Mouse (Mus musculus) hindlimb bud, embryonic 11.5 days (tissue): ENCODE data around the gene Crispld2.

Experiments used
- DNase-seq: peaks from one replicate; pipeline ENCODE4 v3.0.0-alpha.2; 2012; ENCODE audit warnings: low read depth, low spot score; ENCODE audit errors: extremely low spot score

Crispld2 gene

DNA sequence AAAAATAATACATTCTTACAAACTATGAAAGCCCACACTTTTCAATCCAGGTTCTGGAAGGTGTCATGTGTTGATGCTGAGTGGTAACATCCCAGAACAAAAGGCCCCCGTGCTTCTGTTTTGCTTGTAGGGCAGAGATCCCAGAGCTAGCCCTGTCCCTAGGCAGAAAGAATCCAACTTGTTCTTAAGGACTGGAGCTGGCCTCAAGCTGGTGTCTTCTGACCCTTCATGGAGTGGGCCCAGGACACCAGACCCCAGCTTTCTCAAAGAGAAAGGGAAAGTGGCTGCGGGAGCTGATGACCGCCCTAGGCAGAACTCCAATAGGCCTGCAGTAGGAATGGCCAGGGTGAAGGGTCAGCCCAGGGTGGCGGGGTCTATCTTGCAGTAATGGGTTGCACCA lies 5.0 kb downstream of the Crispld2 start:
- DNase-seq = no peak

DNA sequence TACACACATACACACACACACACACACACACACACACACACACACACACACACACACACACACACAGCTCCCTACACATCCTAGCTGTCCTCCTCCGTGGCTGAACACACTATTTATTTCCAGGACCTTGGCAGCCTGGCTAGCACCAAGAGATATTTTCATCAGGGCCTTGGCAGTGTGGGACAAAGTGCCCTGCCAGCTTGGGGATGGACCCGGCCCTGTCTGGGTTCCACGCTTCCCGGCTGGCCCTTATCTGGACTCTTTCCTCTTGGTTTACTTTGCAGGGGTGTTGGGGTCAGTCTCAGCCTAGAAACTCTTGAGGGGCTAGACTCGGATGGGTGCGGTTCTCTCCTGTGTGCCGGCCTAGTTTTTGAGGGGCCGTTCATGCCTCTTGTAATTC lies 8.2 kb downstream of the Crispld2 start:
- no peak for DNase-seq

- no peak for DNase-seq
Observed at GRCm38 (mm10) chr8:120001712-120002111, 9.5 kb downstream of the Crispld2 start.

GRCm38 (mm10) chr8:120002348-120002747 lies 10.1 kb downstream of the Crispld2 start:
- DNase-seq = no peak

DNA sequence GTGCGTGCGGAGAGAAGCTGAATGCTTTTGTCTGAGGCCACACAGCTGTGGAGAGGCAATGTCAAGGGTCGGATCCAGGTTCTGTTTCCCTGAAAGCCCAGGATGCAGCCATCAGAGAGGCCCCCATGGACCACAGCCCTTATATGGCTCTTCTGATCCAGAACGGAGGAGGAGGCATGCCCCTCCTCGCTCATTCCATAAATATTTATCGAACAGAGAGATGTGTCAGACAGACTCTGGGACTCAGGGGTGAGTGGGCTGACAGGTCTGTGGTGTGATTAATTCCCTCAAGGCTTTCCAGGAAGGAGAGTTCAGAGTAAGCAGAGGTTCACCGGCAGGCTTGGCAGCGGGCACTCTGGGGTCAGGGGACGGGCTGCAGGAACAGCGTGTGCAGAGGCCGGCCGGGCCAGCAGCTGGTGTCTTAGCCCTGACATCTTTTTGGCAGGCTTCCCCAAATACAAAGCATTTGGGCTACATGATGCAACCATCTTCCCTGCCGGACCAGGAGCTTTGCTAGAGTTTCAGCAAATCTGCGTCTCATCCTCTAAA lies 12.0 kb downstream of the Crispld2 start:
- DNase-seq = no peak

DNA sequence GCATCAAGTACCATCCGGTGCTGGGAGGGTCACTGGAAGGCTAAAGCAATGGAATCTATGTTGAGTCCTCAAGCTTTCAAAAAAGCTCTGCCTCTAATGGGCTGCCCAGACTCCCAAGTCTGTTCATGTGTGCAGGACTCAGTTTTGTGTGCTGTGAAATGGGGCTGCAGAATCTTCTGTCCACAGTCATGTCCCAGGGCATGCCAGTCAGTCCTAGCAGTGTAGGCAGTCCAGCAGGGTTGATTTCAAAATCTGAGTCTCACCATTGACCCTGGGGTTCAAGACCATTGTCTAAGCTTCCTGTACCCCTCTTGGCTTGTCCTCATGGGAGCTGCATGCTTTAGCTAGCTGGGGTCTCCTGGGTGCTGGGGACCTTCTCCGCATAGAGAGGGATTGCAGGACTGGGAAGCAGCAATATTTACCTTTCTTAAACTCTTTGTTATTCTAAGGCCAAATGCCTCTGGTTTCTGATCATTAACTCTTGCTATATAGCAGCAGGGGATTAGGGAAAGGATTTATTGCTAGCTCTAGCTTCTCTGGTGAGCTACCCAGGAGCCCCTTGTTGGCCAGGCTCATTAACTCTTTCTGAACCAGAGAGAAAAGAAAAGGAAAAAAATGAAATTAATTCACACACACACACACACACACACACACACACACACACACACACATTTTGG lies 12.6 kb downstream of the Crispld2 start:
- DNase-seq = peak; percentile 62

DNA sequence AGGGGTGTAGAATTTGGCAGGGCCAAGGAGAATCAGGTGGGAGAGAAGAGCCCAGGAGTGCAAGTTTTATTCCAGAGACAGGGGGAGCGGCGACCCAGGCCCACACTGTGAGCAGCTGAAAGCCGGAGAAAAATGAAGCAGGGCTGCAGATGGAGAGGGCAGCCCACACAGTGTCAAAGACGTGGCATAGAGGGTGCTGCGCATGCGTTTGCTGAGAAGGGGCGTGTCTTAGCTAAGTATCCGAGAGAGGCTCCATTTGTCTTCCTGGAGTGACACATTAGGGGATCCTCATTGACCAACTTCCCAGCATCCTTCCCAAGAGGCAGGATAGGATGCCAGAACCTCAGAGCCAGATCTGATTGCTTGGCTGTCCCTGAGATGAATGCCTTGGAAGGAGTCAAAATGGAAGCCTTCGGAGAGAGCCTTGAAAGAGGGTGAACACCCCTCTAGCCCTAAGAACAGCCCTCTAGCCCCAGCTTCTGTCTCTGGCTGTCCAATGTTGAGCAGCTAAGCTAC lies 14.5 kb downstream of the Crispld2 start:
- no peak for DNase-seq

DNA sequence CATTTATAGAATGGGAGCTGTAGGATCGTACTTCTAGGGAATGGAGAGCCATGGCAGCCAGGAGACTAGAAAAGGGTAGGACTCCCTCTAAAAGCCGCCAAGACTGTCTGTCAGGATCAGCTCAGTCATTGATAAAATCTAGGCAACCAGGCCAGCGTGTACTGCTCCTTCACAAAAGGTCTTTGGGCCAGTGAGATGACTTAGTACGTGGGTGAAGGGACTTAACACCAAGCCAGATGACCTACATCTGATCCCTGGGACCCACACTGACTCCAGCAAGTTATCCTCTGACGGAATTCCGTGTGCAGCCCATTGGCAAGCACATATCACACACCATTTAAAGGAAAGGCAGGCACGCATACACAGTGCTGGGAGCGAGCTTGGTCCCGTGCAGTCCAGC lies 14.9 kb downstream of the Crispld2 start:
- DNase-seq = no peak

DNA sequence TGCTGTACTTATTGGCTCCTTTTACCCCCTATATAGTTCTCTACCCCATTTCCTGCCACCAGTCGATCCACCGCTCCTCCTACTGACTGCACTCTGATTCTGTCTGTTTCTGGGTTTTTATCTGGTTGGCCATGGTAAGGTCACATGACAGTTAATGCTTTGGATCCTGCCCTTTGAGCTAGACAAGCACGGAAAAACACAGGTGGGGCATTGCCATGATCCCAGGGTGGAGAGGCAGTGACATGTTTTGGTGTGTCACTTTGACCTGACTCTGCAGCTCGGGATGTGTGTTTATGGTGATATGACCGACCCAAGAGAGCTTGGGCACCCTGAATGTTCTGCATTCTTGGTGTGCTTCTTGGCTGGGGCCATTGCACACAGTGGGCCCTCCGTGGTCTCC lies 17.0 kb downstream of the Crispld2 start:
- DNase-seq = no peak

DNA sequence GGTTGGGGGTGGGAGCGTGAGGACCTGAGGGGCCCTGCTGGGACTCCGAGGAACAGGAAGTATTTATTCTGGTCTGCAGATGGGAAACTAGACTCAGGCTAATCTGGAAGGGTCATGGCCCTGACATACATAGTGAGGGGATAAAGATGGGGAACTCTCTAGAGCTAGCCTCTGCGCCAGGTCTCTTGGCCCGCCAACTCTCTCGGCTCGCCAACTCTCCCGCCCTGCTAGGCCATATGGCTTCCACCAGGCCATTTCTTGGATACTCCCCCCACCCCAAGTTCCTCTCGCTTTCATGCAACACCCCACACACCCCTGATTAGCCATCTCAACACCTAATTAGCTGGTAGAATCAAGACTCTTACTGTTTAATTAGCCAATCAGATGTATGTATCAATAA lies 20.3 kb downstream of the Crispld2 start:
- no peak for DNase-seq

- no peak for DNase-seq
Observed at GRCm38 (mm10) chr8:120012927-120013326, 20.7 kb downstream of the Crispld2 start.

DNA sequence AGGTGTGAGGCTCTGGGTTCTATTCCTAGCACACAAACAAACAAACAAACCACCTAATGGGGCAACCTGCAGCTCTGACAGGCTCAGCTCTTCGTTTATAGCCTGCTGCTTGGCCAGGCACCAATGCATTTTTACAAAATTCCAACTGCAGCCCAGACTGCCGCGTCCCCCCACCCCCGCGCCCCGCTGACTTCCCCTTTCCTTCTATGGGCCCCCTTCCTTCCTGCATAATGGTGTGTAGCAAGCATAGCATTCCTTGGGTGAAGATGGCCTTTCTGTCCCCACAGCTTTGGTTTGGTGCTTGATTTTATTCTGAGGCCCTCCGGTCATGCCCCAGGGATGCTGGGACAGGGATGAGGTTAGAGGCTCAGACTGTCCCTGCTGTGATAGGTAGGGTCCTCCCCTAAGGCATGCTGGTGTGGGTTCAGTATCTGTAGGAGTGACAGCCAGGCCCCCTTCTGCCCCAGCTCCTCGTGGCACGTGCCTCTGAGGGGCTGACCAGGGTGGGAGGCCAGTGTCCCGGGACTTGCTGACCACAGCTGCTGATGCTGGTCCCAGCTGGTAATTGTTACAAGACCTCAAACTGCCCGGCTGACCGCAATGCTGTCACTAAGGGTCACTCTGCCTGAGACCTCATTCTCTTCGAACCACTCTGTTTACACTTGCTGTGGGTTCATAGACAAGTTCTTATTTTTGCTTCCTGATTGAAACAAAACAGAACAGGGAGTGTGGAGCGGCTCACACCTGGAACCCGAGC lies 22.2 kb downstream of the Crispld2 start:
- no peak for DNase-seq

GRCm38 (mm10) chr8:120015916-120016315 lies 23.7 kb downstream of the Crispld2 start:
- no peak for DNase-seq

DNA sequence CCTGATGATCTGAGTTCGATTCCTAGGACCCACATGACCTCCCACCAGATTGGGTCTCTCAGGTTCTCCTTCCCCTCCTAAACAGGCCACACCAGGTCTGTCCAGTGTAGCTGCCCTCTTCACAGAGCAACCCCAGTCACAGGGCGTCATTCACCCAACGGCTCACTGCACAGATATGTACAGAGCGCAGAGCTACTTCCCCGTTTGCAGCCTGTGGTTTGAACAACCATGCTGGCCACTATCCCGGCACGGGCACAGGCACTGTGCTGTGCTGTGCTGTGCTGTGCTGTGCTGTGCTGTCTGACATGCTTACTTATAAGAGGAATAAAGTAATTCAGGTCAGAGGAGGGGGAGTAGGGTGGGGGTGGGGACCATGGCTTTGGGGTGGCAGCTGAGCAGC lies 24.2 kb downstream of the Crispld2 start:
- no peak for DNase-seq

GRCm38 (mm10) chr8:120017349-120017748 lies 25.1 kb downstream of the Crispld2 start:
- DNase-seq = no peak

- no peak for DNase-seq
Observed at GRCm38 (mm10) chr8:120017786-120018185, 25.5 kb downstream of the Crispld2 start.

GRCm38 (mm10) chr8:120018379-120018778 lies 26.1 kb downstream of the Crispld2 start:
- DNase-seq = no peak

GRCm38 (mm10) chr8:120019297-120019696 lies 27.1 kb downstream of the Crispld2 start:
- DNase-seq = no peak

GRCm38 (mm10) chr8:120020298-120020697 lies 28.1 kb downstream of the Crispld2 start:
- no peak for DNase-seq

DNA sequence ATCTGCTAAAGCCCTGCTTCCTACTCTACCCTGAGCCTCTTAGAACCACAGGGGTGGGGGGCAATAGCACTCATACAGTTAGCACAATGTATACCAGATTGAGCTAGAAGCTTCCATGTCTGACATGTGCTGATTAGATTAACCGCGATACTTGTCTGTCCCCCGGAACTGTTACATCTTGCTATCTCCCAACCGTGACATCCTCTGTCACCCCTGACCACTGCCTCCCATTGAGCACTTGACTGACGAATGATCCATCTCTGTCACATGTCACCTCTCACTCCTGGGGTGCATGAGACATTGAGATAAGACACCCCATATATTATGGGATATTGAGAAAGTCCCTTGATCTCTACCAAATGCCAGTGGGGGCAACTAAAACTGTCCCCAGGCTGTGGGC lies 34.0 kb downstream of the Crispld2 start:
- DNase-seq = no peak

GRCm38 (mm10) chr8:120026991-120027390 lies 34.8 kb downstream of the Crispld2 start:
- no peak for DNase-seq

DNA sequence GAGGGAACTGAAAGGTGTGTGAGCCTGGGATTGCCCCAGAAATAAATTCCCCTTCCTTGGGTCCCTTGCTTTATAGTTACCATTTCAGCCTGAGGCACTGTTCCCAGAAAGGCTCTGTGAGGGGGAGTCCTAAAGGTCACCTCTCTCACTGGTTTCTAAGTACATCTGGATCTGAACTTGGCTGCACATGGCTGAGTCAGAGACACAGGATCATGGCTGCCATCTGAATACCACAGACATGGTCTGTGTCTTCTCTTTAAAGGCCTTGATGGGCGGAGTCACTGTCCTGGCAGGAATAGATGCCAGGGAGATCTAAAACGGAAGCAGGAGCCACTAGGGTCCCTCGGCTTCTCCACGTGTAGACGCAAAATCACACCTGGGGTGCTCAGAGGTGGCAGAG lies 38.2 kb downstream of the Crispld2 start:
- no peak for DNase-seq
